Mouse (Mus musculus): ENCODE data around the gene Xdh.

Xdh gene

GRCm38 (mm10) chr17:73950062-73950735, at the start of gene Xdh:
Gene Xdh (minus strand): TSS chr17:73950196.
- DNase-seq (ENCODE audit: low read depth, low spot score) = no peak

DNA sequence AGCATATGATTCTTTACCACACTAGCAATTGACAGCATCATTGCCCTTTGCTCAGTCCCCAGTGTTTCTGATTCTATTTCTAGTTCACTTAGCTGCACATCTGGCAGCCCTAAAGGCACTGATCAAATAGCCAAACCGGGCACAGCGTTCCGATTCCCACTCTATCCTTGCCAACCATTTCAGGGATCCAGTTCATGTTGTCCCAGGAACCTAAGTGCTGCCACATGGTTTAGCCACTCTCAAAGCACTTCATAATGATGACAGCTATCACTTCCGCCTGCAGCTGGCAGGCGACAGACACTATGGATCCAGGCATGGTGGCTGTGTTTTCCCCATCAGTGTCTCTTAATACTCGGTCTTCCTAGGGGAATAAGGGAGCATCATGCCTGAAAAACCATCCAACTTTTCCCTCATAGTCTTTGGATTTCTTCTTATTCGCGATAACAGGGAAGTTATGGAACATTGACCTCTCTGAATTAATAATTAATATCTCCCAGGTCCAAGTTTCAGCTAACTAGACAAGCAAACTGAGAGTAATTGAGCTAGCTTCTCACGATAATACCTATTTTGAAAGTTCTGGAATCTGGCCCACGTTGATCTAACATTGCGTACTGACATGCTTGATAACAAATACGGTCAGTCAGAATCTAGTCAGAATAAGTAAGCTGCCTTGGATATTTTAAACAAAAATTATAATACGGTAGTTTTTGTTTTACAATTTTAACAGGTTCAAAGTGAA, 46.1 kb upstream of the Xdh start:
- no peak for DNase-seq (ENCODE audit: low read depth, low spot score)

- DNase-seq (ENCODE audit: low read depth, low spot score) = no peak
These were observed 41.3 kb upstream of the Xdh start for GRCm38 (mm10) chr17:73991264-73991663.

GRCm38 (mm10) chr17:73986571-73986970, 36.6 kb upstream of the Xdh start:
- DNase-seq (ENCODE audit: low read depth, low spot score) = no peak

- DNase-seq (ENCODE audit: low read depth, low spot score) = no peak
These were observed 35.9 kb upstream of the Xdh start for GRCm38 (mm10) chr17:73985936-73986335.

DNA sequence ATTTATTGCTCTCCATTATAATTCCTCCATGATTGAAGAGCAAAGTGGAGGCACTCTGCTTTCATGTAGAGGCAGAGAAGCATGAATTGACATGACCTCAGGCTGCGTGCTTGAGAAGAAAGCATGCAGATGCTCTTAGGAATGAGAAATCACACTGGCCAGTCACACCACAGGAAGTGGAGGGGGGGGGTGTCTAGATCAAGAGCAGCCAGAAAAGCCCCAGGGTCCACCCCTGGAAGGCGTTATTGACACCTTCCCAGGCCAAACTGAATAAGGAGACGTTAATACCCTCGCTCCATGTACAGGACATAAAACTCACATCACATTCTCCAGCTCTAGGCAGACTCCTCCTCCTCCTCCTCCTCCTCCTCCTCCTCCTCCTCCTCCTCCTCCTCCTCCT, 34.5 kb upstream of the Xdh start:
- no peak for DNase-seq (ENCODE audit: low read depth, low spot score)

- no peak for DNase-seq (ENCODE audit: low read depth, low spot score)
These were observed 32.9 kb upstream of the Xdh start for GRCm38 (mm10) chr17:73982871-73983270.

- no peak for DNase-seq (ENCODE audit: low read depth, low spot score)
These were observed 26.1 kb upstream of the Xdh start for GRCm38 (mm10) chr17:73976066-73976465.

DNA sequence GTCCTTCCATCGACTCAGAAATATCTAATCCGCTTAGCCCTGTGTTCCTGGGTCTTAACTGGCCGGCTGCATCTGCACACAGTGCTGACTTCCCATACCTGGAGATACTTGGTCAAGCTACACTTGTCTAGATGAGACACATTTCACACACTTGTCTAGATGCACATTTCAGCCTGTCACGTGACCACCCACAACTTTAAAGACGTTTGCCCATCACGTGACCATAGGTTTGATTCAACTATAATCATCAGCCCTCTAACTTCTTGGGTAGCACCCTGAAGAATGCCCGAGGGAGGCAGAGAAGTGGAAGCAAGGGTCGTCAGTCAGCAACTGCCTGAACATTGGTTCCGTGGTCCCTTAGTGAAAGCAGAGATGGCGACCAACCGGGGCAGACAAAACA, 22.7 kb upstream of the Xdh start:
- DNase-seq (ENCODE audit: low read depth, low spot score) = no peak

DNA sequence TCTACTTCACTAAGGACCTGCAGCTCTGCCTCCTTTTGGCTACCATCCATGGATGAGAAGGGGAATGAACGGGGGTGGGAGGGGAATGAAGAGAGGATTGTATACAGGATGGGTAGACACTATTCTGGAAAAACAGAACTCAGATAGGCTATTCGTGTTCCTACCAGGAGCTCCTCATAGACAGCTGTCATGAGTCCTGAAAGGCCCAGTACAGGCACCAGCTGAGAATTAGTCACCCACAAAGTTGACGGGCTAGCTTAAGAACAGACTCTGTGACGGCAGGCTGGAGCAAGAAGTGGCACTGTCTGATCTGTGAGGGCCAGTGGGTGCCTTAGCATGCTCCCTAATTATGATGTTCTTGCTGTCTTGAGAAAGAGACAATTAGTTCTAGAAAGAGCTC, 21.3 kb upstream of the Xdh start:
- DNase-seq (ENCODE audit: low read depth, low spot score) = no peak

- DNase-seq (ENCODE audit: low read depth, low spot score) = no peak
These were observed 20.5 kb upstream of the Xdh start for GRCm38 (mm10) chr17:73970361-73971027.

- no peak for DNase-seq (ENCODE audit: low read depth, low spot score)
These were observed 14.9 kb upstream of the Xdh start for GRCm38 (mm10) chr17:73964856-73965255.

DNA sequence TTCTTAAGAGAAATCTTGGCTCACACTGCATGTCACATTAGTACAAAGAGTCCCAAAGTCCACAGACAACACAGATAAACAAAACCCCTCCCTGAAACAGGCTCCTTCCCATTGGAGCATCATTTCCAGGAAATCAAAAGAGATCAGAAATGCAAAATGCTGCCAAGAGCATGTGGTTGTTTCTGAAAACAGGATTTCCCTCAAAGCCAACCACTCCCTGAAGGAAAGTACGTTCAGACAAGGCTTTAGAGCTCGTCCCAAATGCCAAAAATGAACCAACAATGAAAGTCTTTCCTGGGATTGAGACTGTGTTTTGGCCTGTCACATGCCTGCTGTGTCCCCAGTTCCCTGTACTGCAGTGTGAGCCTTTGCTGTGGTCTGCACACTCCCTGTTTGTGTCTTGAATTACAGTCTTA, 12.6 kb upstream of the Xdh start:
- no peak for DNase-seq (ENCODE audit: low read depth, low spot score)

GRCm38 (mm10) chr17:73961801-73962403, 11.9 kb upstream of the Xdh start:
- DNase-seq (ENCODE audit: low read depth, low spot score) = no peak

GRCm38 (mm10) chr17:73960745-73961144, 10.7 kb upstream of the Xdh start:
- no peak for DNase-seq (ENCODE audit: low read depth, low spot score)

DNA sequence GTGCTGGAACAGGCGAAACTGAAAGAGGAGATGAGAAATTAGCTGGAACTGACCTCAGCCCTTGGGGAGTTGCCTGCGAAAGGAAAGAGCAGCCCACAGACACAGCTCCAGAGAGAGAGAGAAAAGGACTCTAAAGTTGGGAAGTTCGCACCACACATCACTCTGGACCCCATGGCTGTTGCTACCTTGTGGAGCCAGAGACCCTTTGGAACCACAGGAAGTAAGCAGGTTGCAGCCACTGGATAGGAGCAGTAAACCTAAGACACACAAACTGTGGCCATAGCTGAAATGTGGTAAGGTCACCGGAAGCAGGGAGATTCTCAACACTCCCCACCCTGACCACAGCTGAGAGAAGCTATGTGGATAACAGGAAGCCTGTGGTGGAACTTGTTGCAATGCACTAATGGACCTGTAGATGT, 2.1 kb upstream of the Xdh start:
- no peak for DNase-seq (ENCODE audit: low read depth, low spot score)

- no peak for DNase-seq (ENCODE audit: low read depth, low spot score)
These were observed 974 bp upstream of the Xdh start for GRCm38 (mm10) chr17:73950970-73951369.

DNA sequence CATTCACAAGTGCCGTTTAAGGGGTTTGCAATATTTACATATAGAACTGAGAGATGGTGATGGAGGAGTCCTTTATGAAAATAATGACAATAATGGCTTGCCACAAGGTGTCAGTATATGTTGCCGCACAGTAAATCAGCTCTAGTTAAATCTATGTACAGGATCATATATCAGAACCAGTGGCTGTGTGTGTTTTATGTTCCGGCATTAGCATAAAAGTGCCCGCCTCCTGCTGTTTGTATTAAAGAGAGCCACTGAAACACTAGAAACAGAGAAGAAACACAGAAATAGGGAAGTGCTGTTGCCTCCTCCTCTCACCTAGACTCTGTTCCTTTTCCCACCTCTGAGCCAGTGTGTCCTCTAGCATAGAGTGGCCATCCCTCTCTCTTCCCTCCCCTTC, 498 bp downstream of the Xdh start:
- no peak for DNase-seq (ENCODE audit: low read depth, low spot score)

DNA sequence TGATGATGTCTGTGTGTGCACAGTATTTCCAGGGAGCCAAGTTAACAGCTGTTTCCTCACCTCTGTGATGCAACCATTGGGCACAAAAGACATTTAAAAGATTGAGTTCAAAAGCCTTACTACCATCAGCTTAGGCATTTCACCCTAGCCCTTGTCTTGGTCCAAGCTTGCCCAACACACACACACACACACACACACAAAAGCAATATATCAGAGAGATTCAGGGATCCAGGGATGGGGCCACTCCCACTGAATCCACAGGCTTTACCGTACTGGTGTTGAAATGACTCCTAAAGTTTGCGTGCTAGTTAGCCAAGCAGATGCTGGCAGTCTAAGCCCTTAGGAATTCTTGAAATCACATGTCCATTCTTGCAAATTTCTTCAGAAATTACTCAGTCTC, 1.2 kb downstream of the Xdh start:
- no peak for DNase-seq (ENCODE audit: low read depth, low spot score)

DNA sequence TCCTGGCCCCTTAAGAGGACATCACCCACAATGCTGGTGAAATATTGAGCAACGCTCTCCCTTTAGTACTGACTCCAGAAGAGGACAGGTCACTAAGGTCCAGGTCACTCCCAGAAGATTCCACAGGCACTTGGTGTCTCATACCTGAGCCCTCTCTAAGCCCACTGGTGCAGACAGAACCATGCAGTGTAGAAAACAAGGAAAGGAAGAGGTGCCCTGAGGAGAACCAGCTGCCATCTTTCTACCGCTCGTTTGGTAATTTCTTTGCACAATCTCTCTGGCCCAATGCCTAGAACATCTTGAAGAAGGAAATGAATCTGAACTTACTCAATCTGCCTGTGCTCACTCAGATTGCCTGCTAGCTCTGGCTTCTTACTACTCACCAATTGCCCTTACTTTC, 2.0 kb downstream of the Xdh start:
- DNase-seq (ENCODE audit: low read depth, low spot score) = no peak

DNA sequence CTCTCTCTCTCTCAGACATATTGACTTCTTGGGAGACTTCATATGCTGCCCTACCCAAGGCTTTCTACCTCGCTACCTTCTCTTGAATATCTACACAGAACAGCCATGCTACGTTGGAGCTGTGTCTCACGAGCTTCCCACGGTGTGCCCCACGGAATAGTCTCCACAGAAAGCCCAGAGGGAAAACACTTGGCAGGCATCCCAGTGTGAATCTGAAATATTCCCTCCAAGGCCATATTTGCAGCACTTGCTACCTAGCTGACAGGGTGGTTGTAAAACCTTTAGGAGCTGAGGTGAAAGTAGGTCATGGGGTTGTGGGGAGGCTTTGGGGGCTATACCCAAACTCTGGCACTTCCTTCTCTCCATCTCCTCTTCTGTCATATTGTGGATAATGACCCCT, 3.1 kb downstream of the Xdh start:
- no peak for DNase-seq (ENCODE audit: low read depth, low spot score)

- no peak for DNase-seq (ENCODE audit: low read depth, low spot score)
These were observed 5.3 kb downstream of the Xdh start for GRCm38 (mm10) chr17:73944661-73945060.
